Mouse (Mus musculus): ENCODE results near the gene Sned1. TPM values are rescaled to one million over a fixed set of nuclear protein-coding genes. Genes with fewer than 3 reads are reported as not detected.
A peak's percentile ranks its signal among the peaks of the same experiment; 100 is the strongest.
"Not testable (repeated sequence)": the region's sequence is repeated elsewhere in the genome, so short reads cannot be mapped to it uniquely, and the experiment has no call there.

The Sned1 gene
- 2.6 and 3.0 TPM in 2 replicates for polyA plus RNA-seq (2012; rRNA removed)

DNA sequence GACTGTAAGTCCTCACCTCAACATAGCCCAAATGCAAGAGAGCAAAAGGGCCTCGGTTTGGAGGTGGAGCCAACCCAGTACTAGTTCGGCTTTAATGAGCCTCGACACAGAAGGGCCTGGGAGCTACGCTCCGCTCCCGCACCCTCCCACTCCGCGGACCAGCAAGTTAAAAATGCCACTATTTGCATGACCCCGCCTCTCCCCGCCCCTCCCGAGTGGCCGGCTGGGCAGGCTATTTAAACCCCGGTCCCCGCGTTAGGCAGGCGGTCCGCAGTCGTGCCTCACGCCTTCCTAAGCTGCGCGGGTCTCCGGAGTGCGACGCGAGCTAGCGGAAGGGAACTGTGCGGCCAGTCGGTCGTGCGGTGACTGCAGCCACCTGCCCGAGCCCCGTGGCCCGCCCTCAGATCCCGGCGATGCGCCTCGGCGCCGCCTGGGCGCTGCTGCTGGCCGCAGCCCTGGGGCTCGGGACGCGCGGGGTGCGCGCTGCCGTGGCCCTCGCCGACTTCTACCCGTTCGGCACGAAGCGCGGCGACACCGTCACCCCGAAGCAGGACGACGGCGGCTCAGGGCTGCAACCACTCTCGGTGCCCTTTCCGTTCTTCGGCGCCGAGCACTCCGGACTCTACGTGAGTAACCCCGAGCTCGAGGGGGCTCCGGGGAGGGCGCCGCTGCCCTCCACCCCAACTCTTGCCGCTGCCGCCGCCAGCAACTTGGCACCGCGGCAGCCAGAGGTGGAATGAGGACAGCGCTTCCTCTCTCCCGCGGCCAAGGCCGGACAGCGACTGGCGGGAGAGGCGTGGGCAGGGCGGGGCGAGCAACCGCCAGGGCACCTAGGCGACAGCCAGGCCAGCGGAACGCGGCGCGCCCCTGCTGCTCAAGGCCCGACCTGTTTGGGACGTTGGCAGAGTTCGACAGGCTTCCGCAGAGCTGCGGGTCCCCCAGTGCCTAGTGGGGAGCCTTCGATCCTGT is at the start of gene Sned1:
Sned1 (plus strand) TSS at position 266 of the 969 bp plus-strand sequence.
- Histone ChIP-seq H3K27ac (ENCODE audit: insufficient read depth, low read depth, low read length) (no peak within 1 kb of the TSS), H3K4me1 (ENCODE audit: control insufficient read depth, insufficient read depth, insufficient read length, low read length) (peaks cover 10% of the 10 kb centered on the region)
- WGBS, result 1% methylated on average over 100 of the region's 100 CpGs

DNA sequence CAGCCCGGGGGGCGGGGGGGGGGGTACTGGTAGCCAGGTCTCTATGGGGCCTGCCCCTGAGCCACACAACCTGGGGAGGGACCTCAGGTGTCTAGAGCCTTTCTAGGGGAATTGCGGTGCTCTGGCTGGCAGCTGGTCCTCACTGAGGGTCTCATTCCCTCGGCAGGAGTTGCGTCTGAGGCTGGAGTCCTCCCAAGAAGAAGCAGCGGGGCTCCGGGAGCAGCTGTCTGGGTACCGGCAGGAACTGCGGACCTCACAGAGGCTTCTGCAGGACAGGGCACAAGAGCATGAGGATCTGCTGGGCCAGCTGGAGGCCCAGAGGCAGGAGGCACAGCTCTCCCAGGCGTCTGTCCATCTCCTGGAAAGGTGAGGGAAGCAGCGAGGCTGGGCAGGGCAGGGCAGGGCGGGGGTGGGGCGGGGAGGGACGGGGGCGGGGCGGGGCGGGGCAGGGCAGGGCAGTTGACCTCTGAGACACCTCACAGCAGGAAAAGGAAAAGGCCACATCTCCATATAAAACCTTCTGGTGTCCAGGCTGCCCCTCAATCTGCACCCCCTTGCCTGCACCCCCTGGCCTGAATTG is 44.8 kb upstream of the Sned1 start:
- Histone ChIP-seq H3K36me3 (ENCODE audit: control insufficient read depth, insufficient read depth, low read length) (no peaks in the 10 kb centered on the region), H3K27ac (ENCODE audit: insufficient read depth, low read depth, low read length) (no peak overlapping the region), H3K4me1 (ENCODE audit: control insufficient read depth, insufficient read depth, insufficient read length, low read length) (peaks cover 23% of the 10 kb centered on the region), H3K27me3 (ENCODE audit: control insufficient read depth, insufficient read depth, low read length) (no peaks in the 10 kb centered on the region), H3K4me3 (ENCODE audit: low read depth, low read length) (peak overlapping the region; percentile 5; the same call in 1 of the 2 replicates)
- WGBS, result 16% methylated on average over 13 of the region's 17 CpGs
- TF ChIP-seq CTCF (IDR thresholded peaks at IDR 0.05; ENCODE audit: extremely low read depth, insufficient read length, insufficient replicate concordance, low read depth, low read length) (no peak), POLR2A (IDR thresholded peaks at IDR 0.05; ENCODE audit: low read depth, low read length) (no peak)

More for the DNA sequence above, at the start of gene Sned1:
- H3K36me3 ChIP-seq (ENCODE audit: control insufficient read depth, insufficient read depth, low read length), result no peaks in the 10 kb centered on the region
- no peaks in the 10 kb centered on the region for H3K27me3 ChIP-seq (ENCODE audit: control insufficient read depth, insufficient read depth, low read length)
- TF ChIP-seq POLR2A (IDR thresholded peaks at IDR 0.05; ENCODE audit: low read depth, low read length) (peak; percentile 80; the same call in 1 of the 2 replicates), CTCF (IDR thresholded peaks at IDR 0.05; ENCODE audit: extremely low read depth, insufficient read length, insufficient replicate concordance, low read depth, low read length) (no peak)
- peak within 1 kb of the TSS; percentile 68 for H3K4me3 ChIP-seq (ENCODE audit: low read depth, low read length)

DNA sequence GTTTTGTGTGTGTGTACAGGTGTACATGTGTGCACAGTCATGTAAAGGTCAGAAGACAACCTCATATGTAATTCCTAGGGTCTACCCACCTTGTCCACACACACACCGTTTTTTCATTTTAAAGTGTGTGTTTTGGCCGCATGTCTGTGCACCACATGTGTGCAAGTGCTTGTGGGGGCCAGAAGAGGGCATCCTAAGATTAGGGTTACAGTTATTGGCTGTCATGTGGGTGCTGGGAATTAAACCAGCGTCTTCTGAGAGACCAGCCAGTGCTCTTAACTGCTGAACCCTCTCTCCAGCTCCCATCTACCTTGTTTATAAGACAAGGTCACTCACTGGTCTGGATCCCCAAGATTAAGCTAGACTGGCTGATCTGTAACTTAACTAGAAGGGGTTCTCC is 40.7 kb upstream of the Sned1 start:
- H3K36me3 ChIP-seq (ENCODE audit: control insufficient read depth, insufficient read depth, low read length), result no peaks in the 10 kb centered on the region
- TF ChIP-seq POLR2A (IDR thresholded peaks at IDR 0.05; ENCODE audit: low read depth, low read length), result no peak
- H3K4me1 ChIP-seq (ENCODE audit: control insufficient read depth, insufficient read depth, insufficient read length, low read length), result peaks cover 16% of the 10 kb centered on the region
- WGBS, result 87% methylated on average over 3 of the region's 3 CpGs
- H3K27me3 ChIP-seq (ENCODE audit: control insufficient read depth, insufficient read depth, low read length), result no peaks in the 10 kb centered on the region
- no peak overlapping the region for H3K27ac ChIP-seq (ENCODE audit: insufficient read depth, low read depth, low read length)
- H3K4me3 ChIP-seq (ENCODE audit: low read depth, low read length), result no peak overlapping the region

DNA sequence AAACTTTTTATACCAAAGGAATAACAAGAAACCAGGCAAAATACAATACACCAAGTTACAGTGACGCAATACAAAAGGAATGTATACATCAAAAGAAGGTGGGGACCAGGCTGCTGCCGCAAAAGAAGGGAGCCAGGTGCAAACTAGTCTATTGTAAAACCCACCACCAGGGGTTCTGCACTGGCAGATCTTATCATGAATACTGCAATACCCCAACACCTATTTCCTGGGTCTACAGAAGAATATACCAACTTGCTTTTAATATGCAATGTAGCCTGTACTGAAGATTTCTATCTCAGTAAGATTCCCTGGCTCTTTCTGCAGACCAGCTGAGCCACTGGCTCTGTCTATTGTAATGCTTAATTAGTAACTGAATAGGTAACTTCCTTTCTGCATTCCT is 38.2 kb upstream of the Sned1 start:
- H3K27ac ChIP-seq (ENCODE audit: insufficient read depth, low read depth, low read length); H3K4me1 ChIP-seq (ENCODE audit: control insufficient read depth, insufficient read depth, insufficient read length, low read length); H3K27me3 ChIP-seq (ENCODE audit: control insufficient read depth, insufficient read depth, low read length); H3K36me3 ChIP-seq (ENCODE audit: control insufficient read depth, insufficient read depth, low read length); H3K4me3 ChIP-seq (ENCODE audit: low read depth, low read length): not testable (repeated sequence)
- WGBS, result 55% methylated on average over 2 of the region's 2 CpGs

DNA sequence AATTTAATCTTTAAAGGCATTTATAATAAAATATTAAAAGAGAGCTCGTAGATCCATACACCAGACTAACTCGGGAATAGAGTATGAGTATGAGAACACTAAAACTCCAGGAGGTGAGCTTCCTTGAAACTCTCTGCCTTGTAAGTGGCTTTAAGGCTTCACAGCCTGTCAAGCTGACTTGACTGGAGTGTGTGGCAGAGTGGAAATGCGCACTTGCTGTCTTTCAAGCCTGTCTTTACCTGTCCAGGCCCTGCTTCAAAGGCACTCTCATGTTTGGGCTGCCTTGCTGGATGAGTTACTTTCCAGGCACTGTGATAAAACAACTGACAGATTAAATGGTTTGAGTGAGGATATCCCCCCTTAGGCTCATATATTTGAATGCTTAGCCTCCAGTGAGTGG is 37.7 kb upstream of the Sned1 start:
- H3K4me3 ChIP-seq (ENCODE audit: low read depth, low read length), result no peak overlapping the region
- H3K4me1 ChIP-seq (ENCODE audit: control insufficient read depth, insufficient read depth, insufficient read length, low read length), result peaks cover 2% of the 10 kb centered on the region; the same call in 1 of the 2 replicates
- no peaks in the 10 kb centered on the region for H3K27me3 ChIP-seq (ENCODE audit: control insufficient read depth, insufficient read depth, low read length)
- TF ChIP-seq POLR2A (IDR thresholded peaks at IDR 0.05; ENCODE audit: low read depth, low read length) (no peak), CTCF (IDR thresholded peaks at IDR 0.05; ENCODE audit: extremely low read depth, insufficient read length, insufficient replicate concordance, low read depth, low read length) (no peak)
- H3K36me3 ChIP-seq (ENCODE audit: control insufficient read depth, insufficient read depth, low read length), result no peaks in the 10 kb centered on the region
- 81% methylated on average over 3 of the region's 3 CpGs for WGBS
- no peak overlapping the region for H3K27ac ChIP-seq (ENCODE audit: insufficient read depth, low read depth, low read length)

DNA sequence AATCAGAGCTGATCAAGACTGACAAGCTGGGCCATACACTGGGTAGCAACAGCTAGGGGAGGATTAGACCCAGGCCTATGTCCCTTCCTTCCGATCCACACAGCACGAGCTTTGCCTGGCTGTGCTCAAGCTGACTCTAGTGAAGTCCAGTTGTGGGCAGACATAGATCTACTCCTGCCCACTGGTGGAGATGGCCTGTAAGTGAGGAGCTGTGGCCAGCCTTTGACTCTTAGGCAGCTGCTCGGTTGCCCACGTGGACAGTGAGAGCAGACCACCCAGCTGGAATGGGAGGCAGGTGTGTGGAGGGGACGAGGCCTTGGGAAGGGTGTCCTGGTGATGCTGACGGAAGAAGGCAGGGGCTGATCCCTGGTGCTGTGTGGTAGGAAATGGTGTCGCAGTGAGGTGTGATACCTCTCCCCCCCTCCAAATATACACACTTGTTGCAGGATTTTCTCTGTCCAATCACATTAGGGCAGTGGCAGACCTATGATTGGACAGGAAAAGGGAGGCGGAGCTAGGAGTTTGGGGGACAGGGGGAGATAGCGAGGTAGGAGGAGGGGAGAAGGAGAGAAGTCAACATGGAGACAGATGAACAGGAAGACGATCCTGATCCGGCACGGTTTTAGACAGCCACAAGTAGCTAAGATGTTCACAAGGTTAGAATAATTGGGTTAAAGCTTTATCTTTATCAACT is 29.2 kb upstream of the Sned1 start:
- Histone ChIP-seq H3K27ac (ENCODE audit: insufficient read depth, low read depth, low read length) (no peak overlapping the region), H3K36me3 (ENCODE audit: control insufficient read depth, insufficient read depth, low read length) (no peaks in the 10 kb centered on the region), H3K4me1 (ENCODE audit: control insufficient read depth, insufficient read depth, insufficient read length, low read length) (peaks cover 6% of the 10 kb centered on the region; the same call in 1 of the 2 replicates), H3K27me3 (ENCODE audit: control insufficient read depth, insufficient read depth, low read length) (no peaks in the 10 kb centered on the region), H3K4me3 (ENCODE audit: low read depth, low read length) (no peak overlapping the region)
- 74% methylated on average over 12 of the region's 12 CpGs for WGBS
- TF ChIP-seq CTCF (IDR thresholded peaks at IDR 0.05; ENCODE audit: extremely low read depth, insufficient read length, insufficient replicate concordance, low read depth, low read length), result no peak
- no peak for TF ChIP-seq POLR2A (IDR thresholded peaks at IDR 0.05; ENCODE audit: low read depth, low read length)

DNA sequence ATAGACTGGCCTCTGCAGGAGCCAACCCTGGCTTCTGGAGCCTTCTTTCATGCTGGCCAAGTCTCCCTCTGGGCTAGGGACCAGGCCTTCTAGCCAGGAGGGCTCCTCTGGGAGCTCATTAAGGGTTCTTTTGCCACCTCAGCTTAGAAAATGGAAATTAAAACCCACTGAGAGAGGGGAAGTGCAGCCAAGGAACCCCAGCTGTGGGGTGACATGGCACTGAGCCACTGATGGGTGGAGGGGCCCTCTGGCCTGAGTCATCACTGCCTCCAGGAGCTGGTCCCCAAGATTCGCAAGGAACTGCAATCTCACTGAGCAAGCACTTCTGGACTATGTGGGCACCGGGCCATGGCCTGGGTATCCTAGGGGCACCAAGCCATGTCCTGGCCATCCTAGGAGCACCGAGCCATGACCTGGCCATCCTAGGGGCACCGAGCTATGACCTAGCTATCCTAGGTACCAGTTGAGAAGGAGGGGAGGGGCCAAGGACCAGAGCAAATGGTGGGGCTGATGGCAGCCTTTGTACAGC is 28.0 kb upstream of the Sned1 start:
- no peaks in the 10 kb centered on the region for H3K36me3 ChIP-seq (ENCODE audit: control insufficient read depth, insufficient read depth, low read length)
- no peak overlapping the region for H3K4me3 ChIP-seq (ENCODE audit: low read depth, low read length)
- peaks cover 6% of the 10 kb centered on the region; the same call in 1 of the 2 replicates for H3K4me1 ChIP-seq (ENCODE audit: control insufficient read depth, insufficient read depth, insufficient read length, low read length)
- no peak overlapping the region for H3K27ac ChIP-seq (ENCODE audit: insufficient read depth, low read depth, low read length)
- 86% methylated on average over 4 of the region's 4 CpGs for WGBS
- TF ChIP-seq CTCF (IDR thresholded peaks at IDR 0.05; ENCODE audit: extremely low read depth, insufficient read length, insufficient replicate concordance, low read depth, low read length) (no peak), POLR2A (IDR thresholded peaks at IDR 0.05; ENCODE audit: low read depth, low read length) (no peak)
- H3K27me3 ChIP-seq (ENCODE audit: control insufficient read depth, insufficient read depth, low read length), result no peaks in the 10 kb centered on the region
